Mouse (Mus musculus) liver, embryonic 13.5 days (tissue): ENCODE data around the gene Npw. TPM values are rescaled to one million over a fixed set of nuclear protein-coding genes. Genes with fewer than 3 reads are reported as not detected.
A peak's percentile ranks its signal among the peaks of the same experiment; 100 is the strongest.
"Not testable (repeated sequence)": the region's sequence is repeated elsewhere in the genome, so short reads cannot be mapped to it uniquely, and the experiment has no call there.

Experiments
- ATAC-seq: fragments of 200-750 bp; cut with Nextera tagmentation; 2 replicates; pipeline ENCODE4 v1.8.0; 2017; ENCODE audit warnings: low read depth, mild to moderate bottlenecking, moderate number of reproducible peaks, moderate library complexity
- DNase-seq: peaks from one replicate; pipeline ENCODE4 v3.0.0; 2022
- H3K27ac ChIP-seq: fragments of 300-500 bp; sonication (generic); 2 replicates; pipeline ENCODE4 v1.5.1; 2015; ENCODE audit warnings: moderate library complexity, mild to moderate bottlenecking, inconsistent platforms
- H3K27me3 ChIP-seq: fragments of 300-500 bp; sonication (generic); 2 replicates; pipeline ENCODE4 v1.6.1; 2015; ENCODE audit warnings: mild to moderate bottlenecking, inconsistent platforms
- H3K36me3 ChIP-seq: fragments of 300-500 bp; sonication (generic); 2 replicates; pipeline ENCODE4 v1.6.1; 2015; ENCODE audit warnings: mild to moderate bottlenecking, inconsistent platforms
- H3K4me1 ChIP-seq: fragments of 300-500 bp; sonication (generic); replicated peaks from 2 replicates; pipeline ENCODE4 v1.6.1; 2015; ENCODE audit warnings: inconsistent platforms
- H3K4me2 ChIP-seq: fragments of 300-500 bp; sonication (generic); 2 replicates; pipeline ENCODE4 v1.6.1; 2015; ENCODE audit warnings: inconsistent platforms, mild to moderate bottlenecking, moderate library complexity
- H3K4me3 ChIP-seq: fragments of 300-500 bp; sonication (generic); replicated peaks from 2 replicates; pipeline ENCODE4 v1.5.1; 2015; ENCODE audit warnings: mild to moderate bottlenecking, inconsistent platforms
- H3K9ac ChIP-seq: fragments of 300-500 bp; sonication (generic); 2 replicates; pipeline ENCODE4 v1.6.1; 2015; ENCODE audit warnings: mild to moderate bottlenecking, inconsistent platforms
- H3K9me3 ChIP-seq: fragments of 300-500 bp; sonication (generic); replicated peaks from 2 replicates; pipeline ENCODE4 v1.6.1; 2016; ENCODE audit warnings: inconsistent platforms
- WGBS: fragments of 180-500 bp; shearing (Covaris S2); methylation state at CpG from one replicate; pipeline ENCODE4 v1.1.7; 2015; ENCODE audit not compliant: insufficient replicate concordance; 5-methylcytosine and 5-hydroxymethylcytosine counted together
- polyA plus RNA-seq: library from polyadenylated mRNA; unstranded; fragments of >200 nt; fragmentation: Nextera tagmentation; extraction: Ambion mirVana; gene quantifications from 2 replicates; pipeline ENCODE4 v1.2.1, GENCODE M21; 2015

The Npw gene
- polyA plus RNA-seq, 1 experiment from 2014 or later, result 0.28 TPM

DNA sequence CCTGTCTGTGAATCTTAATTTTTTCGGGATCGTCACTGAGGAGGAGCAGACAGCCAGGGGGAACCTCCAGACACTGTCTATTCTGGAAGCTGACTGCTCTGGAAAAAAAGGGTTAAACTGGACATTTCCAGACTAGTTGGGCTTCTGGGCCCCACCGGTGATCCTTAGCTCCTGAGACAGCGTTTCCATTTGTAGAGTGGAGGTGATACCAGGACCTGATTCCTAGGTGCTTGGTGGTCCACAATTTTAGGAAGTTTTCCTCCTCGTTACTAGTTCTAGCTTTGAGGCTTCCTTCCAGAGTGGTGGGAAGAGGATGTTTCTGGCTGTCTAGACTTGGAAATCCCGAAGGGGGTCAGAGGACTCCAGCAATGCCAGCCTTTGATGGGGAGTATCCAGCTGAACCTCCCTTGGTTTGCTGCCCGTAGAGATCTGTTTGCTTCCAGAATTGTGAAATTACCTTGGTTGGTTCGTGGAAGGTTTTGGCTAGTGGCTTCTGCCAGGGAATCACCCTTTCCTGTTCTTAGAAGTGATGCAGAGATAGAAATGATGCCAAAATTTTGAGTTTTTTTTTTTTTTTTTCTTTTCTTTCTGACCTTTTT lies 12.1 kb upstream of the Npw start:
- WGBS, result 5% methylated on average over 8 of the region's 8 CpGs
- peak overlapping the region; percentile 85 for H3K4me2 ChIP-seq
- no peak for ATAC-seq
- peak overlapping the region; percentile 90 for H3K27ac ChIP-seq
- DNase-seq, result no peak
- H3K9me3 ChIP-seq, result no peaks in the 10 kb centered on the region
- H3K4me1 ChIP-seq, result peaks cover 65% of the 10 kb centered on the region
- H3K27me3 ChIP-seq, result no peaks in the 10 kb centered on the region
- peak overlapping the region; percentile 95 for H3K9ac ChIP-seq
- H3K36me3 ChIP-seq, result peaks cover 3% of the 10 kb centered on the region; the same call in 1 of the 2 replicates
- peak overlapping the region; percentile 91 for H3K4me3 ChIP-seq

DNA sequence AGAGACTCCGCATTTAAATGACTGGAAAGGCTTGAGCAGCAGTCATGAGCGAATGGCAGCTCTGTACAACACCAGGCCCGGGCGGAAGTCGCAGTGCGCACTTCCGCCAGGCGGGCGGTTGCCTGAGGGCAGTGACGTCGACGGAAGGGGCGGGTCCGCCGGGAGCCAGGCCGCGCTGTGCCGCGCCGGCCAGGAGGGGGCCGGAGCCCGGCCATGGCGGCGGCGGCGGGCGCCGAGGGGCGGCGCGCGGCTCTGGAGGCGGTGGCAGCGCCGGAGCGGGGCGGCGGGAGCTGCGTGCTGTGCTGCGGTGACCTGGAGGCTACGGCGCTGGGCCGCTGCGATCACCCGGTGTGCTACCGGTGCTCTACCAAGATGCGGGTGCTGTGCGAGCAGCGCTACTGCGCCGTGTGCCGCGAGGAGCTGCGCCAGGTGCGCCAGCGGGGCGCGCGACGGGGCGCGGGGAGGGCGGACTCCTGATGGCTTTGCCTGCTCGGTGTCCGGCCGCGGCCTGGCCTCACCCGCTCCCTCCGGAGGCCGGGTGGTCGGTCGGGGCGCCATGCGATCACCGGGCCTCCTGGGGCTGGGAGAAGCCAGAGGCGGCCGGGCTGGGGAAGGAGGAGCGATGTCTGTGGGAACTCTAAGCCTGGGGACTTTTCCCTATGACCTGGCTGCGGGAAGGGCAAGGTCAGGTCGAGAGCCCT lies 11.4 kb upstream of the Npw start, which contains the start of gene Zfp598:
Gene Zfp598, plus strand, starts transcription at position 143 of the 701 bp plus-strand sequence.
- Histone ChIP-seq H3K4me1 (peaks cover 61% of the 10 kb centered on the region), H3K27me3 (no peaks in the 10 kb centered on the region)
- under 1% methylated on average over 80 of the region's 80 CpGs for WGBS

DNA sequence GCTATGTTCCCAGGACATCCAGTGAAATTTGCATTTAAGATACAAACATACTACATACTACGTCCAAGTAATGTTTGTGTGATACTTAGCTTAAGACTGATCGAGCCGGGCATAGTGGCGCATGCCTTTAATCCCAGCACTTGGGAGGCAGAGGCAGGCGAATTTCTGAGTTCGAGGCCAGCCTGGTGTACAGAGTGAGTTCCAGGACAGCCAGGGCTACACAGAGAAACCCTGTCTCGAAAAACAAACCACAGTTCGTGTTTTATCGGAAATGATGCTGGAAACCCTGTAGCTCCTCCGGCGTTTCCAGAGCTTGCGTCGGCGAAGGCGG lies 10.9 kb upstream of the Npw start:
- peak; percentile 4; the same call in 1 of the 2 replicates for ATAC-seq
- DNase-seq, H3K9me3 ChIP-seq, H3K36me3 ChIP-seq, H3K27me3 ChIP-seq: not testable (repeated sequence)
- Histone ChIP-seq H3K27ac (peak overlapping the region; percentile 90), H3K9ac (peak overlapping the region; percentile 95), H3K4me2 (peak overlapping the region; percentile 85), H3K4me1 (peaks cover 56% of the 10 kb centered on the region), H3K4me3 (peak overlapping the region; percentile 91)
- 5% methylated on average over 15 of the region's 15 CpGs for WGBS

More for the DNA sequence above, 11.4 kb upstream of the Npw start, which contains the start of gene Zfp598:
- Histone ChIP-seq H3K9ac (peak within 1 kb of the TSS; percentile 95), H3K36me3 (peaks cover 3% of the 10 kb centered on the region; the same call in 1 of the 2 replicates), H3K9me3 (no peaks in the 10 kb centered on the region), H3K4me2 (peak within 1 kb of the TSS; percentile 85), H3K27ac (peak within 1 kb of the TSS; percentile 90), H3K4me3 (peak within 1 kb of the TSS; percentile 91)
- DNase-seq (peak; percentile 91), ATAC-seq (peak; percentile 97)

DNA sequence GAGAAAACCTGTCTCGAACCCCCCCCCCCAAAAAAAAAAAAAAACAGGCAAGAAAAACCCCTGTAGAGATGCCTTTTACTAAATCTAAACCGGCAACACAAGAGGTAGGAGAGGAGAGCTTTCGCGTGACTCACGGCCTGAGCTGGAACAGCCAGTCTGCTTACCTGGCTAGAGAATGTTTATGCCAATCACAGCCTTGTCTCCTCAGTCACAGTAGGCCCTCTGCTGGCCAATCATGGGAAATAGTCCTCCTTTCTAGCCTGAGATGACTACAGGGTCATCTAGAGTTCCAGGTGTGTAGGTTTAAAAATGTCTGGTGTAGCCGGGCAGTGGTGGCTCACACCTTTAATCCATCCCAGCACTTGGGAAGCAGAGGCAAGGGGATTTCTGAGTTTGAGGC lies 9.2 kb upstream of the Npw start:
- ATAC-seq, result no peak
- no peaks in the 10 kb centered on the region for H3K36me3 ChIP-seq
- WGBS, result 22% methylated on average over 6 of the region's 6 CpGs
- no peaks in the 10 kb centered on the region for H3K9me3 ChIP-seq
- peak; percentile 55 for DNase-seq
- H3K27ac ChIP-seq, result no peak overlapping the region
- peaks cover 40% of the 10 kb centered on the region for H3K4me1 ChIP-seq
- H3K27me3 ChIP-seq, result peaks cover 6% of the 10 kb centered on the region
- no peak overlapping the region for H3K4me3 ChIP-seq
- no peak overlapping the region for H3K9ac ChIP-seq
- no peak overlapping the region for H3K4me2 ChIP-seq

DNA sequence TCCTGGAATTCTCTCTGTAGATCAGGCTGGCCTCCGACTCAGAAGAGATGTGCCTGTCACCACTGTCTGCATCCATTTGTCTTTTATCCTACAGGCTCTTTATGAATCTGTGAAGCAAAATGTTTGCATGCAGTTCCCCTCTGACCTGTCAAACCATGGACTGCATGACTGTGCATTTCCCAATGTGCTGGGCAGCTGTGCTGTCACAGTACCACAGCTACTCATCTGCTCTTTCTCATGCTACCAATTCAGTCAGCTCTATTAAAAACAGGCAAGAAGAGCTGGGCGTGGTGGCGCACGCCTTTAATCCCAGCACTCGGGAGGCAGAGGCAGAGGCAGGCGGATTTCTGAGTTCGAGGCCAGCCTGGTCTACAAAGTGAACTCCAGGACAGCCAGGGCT lies 8.8 kb upstream of the Npw start:
- not testable (repeated sequence) for H3K9ac ChIP-seq, H3K4me2 ChIP-seq, H3K27ac ChIP-seq, H3K4me3 ChIP-seq, H3K9me3 ChIP-seq, H3K36me3 ChIP-seq, DNase-seq, H3K27me3 ChIP-seq, ATAC-seq
- H3K4me1 ChIP-seq, result peaks cover 36% of the 10 kb centered on the region
- 52% methylated on average over 7 of the region's 7 CpGs for WGBS

DNA sequence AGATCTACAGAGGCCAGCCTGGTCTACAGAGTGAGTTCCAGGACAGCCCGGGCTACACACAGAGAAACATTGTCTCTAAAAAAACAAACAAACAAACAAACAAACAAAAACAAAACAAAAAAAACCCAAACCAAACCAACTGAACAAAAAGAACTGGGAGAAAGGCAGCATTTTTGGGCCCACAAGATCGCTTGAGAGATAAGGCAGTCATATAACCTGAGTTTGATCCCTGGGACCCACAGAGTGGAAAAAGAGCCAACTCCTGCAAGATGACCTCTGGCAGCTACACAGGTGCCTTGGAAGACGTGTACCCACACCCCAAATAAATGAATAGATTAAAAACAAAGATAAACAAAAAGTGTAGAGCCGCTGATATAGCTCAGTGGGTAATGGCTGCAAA lies 3.3 kb downstream of the Npw start:
- H3K4me2 ChIP-seq, result no peak overlapping the region
- no peaks in the 10 kb centered on the region for H3K36me3 ChIP-seq
- DNase-seq (no peak), ATAC-seq (no peak)
- H3K27me3 ChIP-seq, result peaks cover 71% of the 10 kb centered on the region
- no peak overlapping the region for H3K9ac ChIP-seq
- H3K27ac ChIP-seq, result no peak overlapping the region
- H3K4me1 ChIP-seq, result peaks cover 24% of the 10 kb centered on the region
- WGBS, result 49% methylated on average over 4 of the region's 4 CpGs
- H3K9me3 ChIP-seq, result no peaks in the 10 kb centered on the region
- H3K4me3 ChIP-seq, result no peak overlapping the region

DNA sequence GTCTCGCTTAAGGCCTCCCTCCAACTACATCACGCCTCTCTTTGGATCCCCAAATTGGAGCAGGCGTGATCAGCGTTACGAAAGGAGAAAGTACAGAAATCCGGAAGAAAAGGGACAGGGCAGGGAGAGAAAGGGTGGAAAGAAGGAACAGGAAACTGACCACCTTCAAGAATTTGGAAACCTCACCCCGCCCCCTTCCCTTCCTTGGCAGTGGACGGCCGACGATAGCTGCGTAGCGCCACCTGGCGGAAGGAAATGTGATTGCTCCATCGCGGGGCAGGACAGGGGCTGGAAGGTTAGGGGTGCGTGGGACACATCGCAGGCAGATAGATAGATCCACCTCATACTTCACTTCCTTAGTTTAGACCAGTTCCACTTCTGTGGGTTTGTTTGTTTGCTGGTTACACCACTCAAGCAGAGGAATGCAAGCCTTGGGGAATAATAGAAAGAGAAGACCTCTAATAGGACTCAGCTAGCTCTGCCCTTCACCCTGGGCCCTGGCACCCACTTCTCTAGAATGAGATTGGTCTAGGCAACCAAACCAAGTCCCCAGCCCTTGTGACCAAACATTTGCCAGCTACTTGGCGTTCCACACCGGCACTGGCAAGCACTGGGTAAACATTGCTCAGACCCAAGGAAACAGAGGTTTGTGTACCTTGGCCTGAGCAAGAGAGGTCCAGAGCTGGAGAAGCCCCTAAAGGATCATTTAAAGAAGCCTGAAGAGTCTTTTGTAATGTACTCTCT lies 4.1 kb downstream of the Npw start:
- Histone ChIP-seq H3K27me3 (peaks cover 71% of the 10 kb centered on the region), H3K9ac (peak overlapping the region; percentile 18; the same call in 1 of the 2 replicates), H3K4me3 (no peak overlapping the region; the same call in 1 of the 2 replicates), H3K4me1 (peaks cover 30% of the 10 kb centered on the region), H3K9me3 (no peaks in the 10 kb centered on the region), H3K27ac (no peak overlapping the region), H3K36me3 (no peaks in the 10 kb centered on the region), H3K4me2 (peak overlapping the region; percentile 38)
- ATAC-seq (peak; percentile 42), DNase-seq (no peak)
- WGBS, result 6% methylated on average over 19 of the region's 19 CpGs

DNA sequence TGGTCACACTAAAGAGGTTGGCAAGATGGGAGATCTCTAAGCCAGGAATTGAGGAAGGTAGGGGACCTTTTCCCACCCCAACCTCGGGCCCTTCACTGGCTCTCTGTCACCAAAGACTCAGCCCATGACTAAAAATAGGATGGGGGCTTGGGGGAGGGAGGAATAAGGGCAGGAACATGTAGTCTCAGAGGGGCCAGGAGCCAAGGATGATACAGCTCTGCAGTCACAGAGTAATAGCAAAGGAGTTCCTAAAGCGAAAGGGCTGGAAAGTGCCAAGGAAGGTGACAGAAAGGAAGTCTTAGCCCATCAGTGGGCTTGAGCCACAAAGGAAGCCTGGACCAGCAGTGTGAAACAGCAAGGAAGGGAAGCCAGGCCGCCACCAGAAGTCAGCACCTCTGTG lies 6.4 kb downstream of the Npw start:
- Histone ChIP-seq H3K4me3 (no peak overlapping the region), H3K27ac (no peak overlapping the region), H3K36me3 (no peaks in the 10 kb centered on the region), H3K9me3 (no peaks in the 10 kb centered on the region), H3K4me1 (peaks cover 21% of the 10 kb centered on the region), H3K27me3 (peaks cover 70% of the 10 kb centered on the region), H3K4me2 (no peak overlapping the region), H3K9ac (no peak overlapping the region)
- DNase-seq (no peak), ATAC-seq (no peak)
- WGBS, result 37% methylated on average over 3 of the region's 3 CpGs

DNA sequence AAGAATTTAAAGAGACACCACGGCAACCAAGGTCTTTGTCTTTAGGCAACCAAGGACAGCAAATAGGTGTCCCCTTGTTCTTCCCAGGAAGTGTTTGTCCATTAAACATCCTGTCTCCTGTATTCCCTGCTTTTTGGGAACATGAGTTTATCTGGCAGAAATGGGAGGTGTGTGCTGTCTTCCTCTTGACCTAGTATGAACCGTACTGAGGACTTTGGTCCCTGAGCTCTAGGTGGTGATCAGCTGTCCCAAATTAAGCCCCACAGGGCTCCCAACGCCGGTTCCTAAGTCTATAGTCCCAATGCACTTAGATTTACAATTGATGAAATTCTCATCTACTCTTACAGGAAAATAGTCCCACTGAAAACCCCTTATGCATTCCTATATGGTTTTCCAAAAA lies 7.5 kb downstream of the Npw start:
- DNase-seq, result no peak
- Histone ChIP-seq H3K27me3 (peaks cover 60% of the 10 kb centered on the region), H3K36me3 (no peaks in the 10 kb centered on the region), H3K9me3 (no peaks in the 10 kb centered on the region), H3K9ac (no peak overlapping the region), H3K27ac (no peak overlapping the region), H3K4me2 (no peak overlapping the region), H3K4me3 (no peak overlapping the region), H3K4me1 (peaks cover 27% of the 10 kb centered on the region)
- WGBS, result 67% methylated on average over 4 of the region's 4 CpGs
- no peak for ATAC-seq

DNA sequence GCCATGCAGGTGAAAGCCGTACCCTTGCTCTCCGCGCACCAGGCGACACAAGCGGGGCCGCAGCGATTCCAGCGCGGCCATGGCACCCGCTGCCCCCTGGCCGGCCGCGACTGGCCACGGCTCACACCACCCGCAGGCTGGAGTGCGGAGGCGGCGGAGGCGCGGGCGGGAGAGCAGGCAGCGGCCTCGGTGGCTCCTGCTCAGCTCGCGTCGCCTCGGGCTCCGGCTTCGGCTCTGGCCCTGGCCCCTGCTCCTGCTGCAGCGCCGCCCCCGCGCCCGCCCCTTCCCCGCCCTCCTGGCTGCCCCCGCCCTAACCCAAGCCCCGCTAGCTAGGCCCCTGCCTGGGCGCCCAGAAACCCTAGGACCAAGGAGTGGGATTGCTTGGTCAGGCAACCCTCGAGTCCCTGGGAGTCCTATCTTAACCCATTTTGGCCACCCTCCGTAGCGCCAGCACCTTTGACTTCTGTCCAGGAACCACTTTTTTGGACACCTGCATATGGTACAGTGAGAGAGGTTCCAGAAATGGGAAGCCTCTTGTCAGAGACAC lies 8.1 kb downstream of the Npw start, which contains the start of gene Slc9a3r2:
Gene Slc9a3r2, minus strand, starts transcription at position 258 of the 547 bp plus-strand sequence.
- peaks cover 60% of the 10 kb centered on the region for H3K27me3 ChIP-seq
- no peak within 1 kb of the TSS for H3K27ac ChIP-seq
- peak; percentile 45 for ATAC-seq
- no peak for DNase-seq
- peak within 1 kb of the TSS; percentile 82 for H3K4me2 ChIP-seq
- H3K9ac ChIP-seq, result peak within 1 kb of the TSS; percentile 68
- H3K36me3 ChIP-seq, result no peaks in the 10 kb centered on the region
- no peaks in the 10 kb centered on the region for H3K9me3 ChIP-seq
- under 1% methylated on average over 28 of the region's 41 CpGs for WGBS
- H3K4me3 ChIP-seq, result peak within 1 kb of the TSS; percentile 62
- peaks cover 33% of the 10 kb centered on the region for H3K4me1 ChIP-seq

DNA sequence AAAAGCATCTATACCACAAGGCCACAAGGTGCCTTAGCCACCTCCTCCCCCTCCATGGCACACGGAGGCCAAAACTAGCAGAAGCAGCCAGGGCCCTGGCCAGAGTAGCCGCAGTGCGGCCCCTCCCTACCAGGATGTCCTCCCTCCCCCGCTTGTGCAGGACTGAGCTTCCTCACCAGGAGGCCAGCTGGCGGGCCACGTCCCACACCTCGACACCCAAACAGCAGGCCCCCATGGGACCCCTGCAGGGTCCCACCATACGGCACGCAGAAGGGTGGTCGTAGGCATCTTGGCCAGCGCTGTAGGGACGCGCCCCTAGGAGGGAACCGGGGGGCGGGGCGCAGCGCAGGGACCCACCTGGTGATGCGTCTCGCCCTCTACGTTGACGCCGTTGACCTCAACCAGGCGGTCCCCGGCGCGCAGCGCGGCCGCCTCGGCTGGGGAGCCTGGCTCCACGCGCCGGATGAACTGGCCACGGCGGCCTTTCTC lies 8.6 kb downstream of the Npw start:
- H3K4me3 ChIP-seq, result peak overlapping the region; percentile 62
- no peaks in the 10 kb centered on the region for H3K9me3 ChIP-seq
- DNase-seq (no peak), ATAC-seq (no peak)
- peak overlapping the region; percentile 68 for H3K9ac ChIP-seq
- H3K4me2 ChIP-seq, result peak overlapping the region; percentile 82
- H3K4me1 ChIP-seq, result peaks cover 38% of the 10 kb centered on the region
- H3K36me3 ChIP-seq, result no peaks in the 10 kb centered on the region
- H3K27ac ChIP-seq, result no peak overlapping the region
- WGBS, result 1% methylated on average over 35 of the region's 35 CpGs
- peaks cover 60% of the 10 kb centered on the region for H3K27me3 ChIP-seq
